Mouse (Mus musculus): Measurements from ENCODE around the gene Mettl23. TPM values are rescaled to one million over a fixed set of nuclear protein-coding genes. Genes with fewer than 3 reads are reported as not detected.

The Mettl23 gene
- polyA plus RNA-seq, 1 experiment from 2014 or later: 61.2 TPM

DNA sequence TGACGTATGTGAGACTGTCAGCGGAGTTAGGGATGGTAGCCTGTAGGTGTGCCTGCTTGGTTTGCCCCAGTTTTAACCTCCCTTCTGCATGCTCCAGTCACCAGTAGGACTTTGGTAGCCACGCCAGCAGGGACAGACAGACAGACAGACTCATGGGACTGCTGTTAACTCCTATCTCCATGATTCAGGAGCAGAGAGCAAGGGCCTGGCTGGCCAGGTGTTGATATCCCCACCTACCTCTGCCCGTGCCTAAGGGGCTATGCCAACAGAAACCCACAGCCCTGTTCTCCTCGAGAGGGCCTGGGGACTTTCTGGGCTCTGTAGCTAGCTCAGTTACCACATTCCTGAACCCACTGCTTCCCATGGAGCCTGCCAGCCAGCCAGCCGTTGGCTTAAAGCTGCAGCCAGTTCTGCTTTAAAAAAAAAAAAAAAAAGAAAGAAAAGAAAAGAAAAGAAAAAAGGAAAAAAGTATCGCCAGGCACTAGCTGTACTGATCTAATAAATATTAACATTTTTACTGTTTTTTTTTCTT, 28.1 kb upstream of the Mettl23 start:
- DNase-seq (ENCODE audit: low spot score) (no peak), ATAC-seq (ENCODE audit: insufficient read depth, low FRiP score, low TSS enrichment) (no peak)
- H3K4me2 ChIP-seq (ENCODE audit: low read depth): peak overlapping the region; percentile 12; the same call in 1 of the 2 replicates
- H3K9ac ChIP-seq (ENCODE audit: low read length): no peak overlapping the region; the same call in 1 of the 2 replicates
- peak overlapping the region; percentile 95 for H3K27ac ChIP-seq (ENCODE audit: low read depth, low read length)
- no peaks in the 10 kb centered on the region; the same call in 1 of the 2 replicates for H3K36me3 ChIP-seq (ENCODE audit: control insufficient read depth, insufficient read depth, low read length)
- peaks cover 56% of the 10 kb centered on the region for H3K4me1 ChIP-seq (ENCODE audit: control insufficient read depth, insufficient read depth, low read length)
- no peaks in the 10 kb centered on the region for H3K27me3 ChIP-seq (ENCODE audit: control insufficient read depth, insufficient read depth, low read length)
- H3K4me3 ChIP-seq (ENCODE audit: low read depth, low read length): no peak overlapping the region
- WGBS: 22% methylated on average over 7 of the region's 7 CpGs
- no peaks in the 10 kb centered on the region for H3K9me3 ChIP-seq (ENCODE audit: control insufficient read depth, low read length)

DNA sequence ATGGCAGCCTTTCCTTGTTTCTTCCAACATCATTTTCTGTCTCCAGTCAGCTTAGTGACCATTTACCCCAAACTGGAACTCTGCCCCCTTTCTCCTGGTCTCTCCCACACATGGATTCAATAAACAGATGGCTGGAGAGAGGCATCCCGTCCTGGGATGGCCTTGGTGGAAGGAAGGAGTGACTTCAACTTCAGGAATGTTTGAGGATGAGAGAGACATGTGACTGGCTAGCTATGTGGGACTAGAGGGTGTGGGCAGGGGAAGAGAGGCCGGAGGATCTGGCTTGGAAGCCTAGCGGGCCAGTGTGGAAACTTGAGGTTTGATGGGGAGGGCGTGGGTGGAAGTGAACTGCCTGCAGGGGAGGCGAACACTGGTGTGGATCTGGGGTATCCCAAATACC, 26.3 kb upstream of the Mettl23 start:
- DNase-seq (ENCODE audit: low spot score): no peak
- no peak for ATAC-seq (ENCODE audit: insufficient read depth, low FRiP score, low TSS enrichment)
- Histone ChIP-seq H3K4me3 (ENCODE audit: low read depth, low read length) (no peak overlapping the region), H3K9ac (ENCODE audit: low read length) (no peak overlapping the region), H3K27ac (ENCODE audit: low read depth, low read length) (no peak overlapping the region), H3K27me3 (ENCODE audit: control insufficient read depth, insufficient read depth, low read length) (no peaks in the 10 kb centered on the region), H3K4me2 (ENCODE audit: low read depth) (no peak overlapping the region), H3K36me3 (ENCODE audit: control insufficient read depth, insufficient read depth, low read length) (no peaks in the 10 kb centered on the region; the same call in 1 of the 2 replicates), H3K9me3 (ENCODE audit: control insufficient read depth, low read length) (no peaks in the 10 kb centered on the region), H3K4me1 (ENCODE audit: control insufficient read depth, insufficient read depth, low read length) (peaks cover 44% of the 10 kb centered on the region)
- WGBS: 84% methylated on average over 5 of the region's 5 CpGs

DNA sequence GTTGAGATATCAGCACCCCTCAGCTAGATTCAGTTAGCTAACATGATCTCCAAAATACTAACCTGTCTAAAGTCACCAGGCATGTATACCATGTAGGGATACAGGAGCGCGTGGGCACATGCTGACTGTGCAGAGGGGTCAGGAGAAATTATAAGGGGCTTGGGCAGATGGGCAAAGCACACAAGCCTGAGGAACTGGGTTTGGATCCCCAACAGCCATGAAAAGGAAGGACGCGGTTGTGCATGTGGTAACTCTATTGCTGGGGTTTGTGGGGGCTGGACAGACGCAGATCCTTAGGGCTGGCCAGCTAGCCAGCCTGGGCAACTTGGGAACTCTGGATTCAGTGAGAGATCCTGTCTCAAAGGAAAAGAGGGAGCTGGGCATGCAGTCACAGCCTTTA, 25.5 kb upstream of the Mettl23 start:
- peaks cover 42% of the 10 kb centered on the region for H3K4me1 ChIP-seq (ENCODE audit: control insufficient read depth, insufficient read depth, low read length)
- no peak overlapping the region for H3K4me2 ChIP-seq (ENCODE audit: low read depth)
- DNase-seq (ENCODE audit: low spot score) (no peak), ATAC-seq (ENCODE audit: insufficient read depth, low FRiP score, low TSS enrichment) (no peak)
- H3K27me3 ChIP-seq (ENCODE audit: control insufficient read depth, insufficient read depth, low read length): no peaks in the 10 kb centered on the region
- H3K9ac ChIP-seq (ENCODE audit: low read length): no peak overlapping the region
- no peak overlapping the region for H3K4me3 ChIP-seq (ENCODE audit: low read depth, low read length)
- H3K9me3 ChIP-seq (ENCODE audit: control insufficient read depth, low read length): no peaks in the 10 kb centered on the region
- WGBS: 100% methylated on average over 5 of the region's 5 CpGs
- no peak overlapping the region for H3K27ac ChIP-seq (ENCODE audit: low read depth, low read length)
- no peaks in the 10 kb centered on the region; the same call in 1 of the 2 replicates for H3K36me3 ChIP-seq (ENCODE audit: control insufficient read depth, insufficient read depth, low read length)

DNA sequence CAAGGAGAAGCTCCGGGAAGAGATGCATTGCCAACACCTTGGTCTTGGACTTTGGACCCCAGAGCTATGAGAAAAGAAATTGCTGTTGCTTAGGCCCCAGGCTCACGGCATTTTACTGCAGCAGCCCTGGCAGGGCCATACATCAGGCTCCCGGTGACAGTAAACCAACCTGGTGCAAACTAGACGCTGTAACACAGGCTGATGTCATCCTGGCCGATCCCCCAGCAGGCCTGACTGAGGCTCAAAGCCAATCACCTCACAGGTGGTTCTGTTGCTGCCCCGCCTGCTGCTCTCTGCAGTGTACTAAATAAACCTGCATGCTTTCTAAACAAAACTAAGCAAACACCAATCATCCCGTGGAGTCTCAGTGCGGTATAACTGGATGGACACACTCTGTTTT, 24.4 kb upstream of the Mettl23 start:
- no peak for DNase-seq (ENCODE audit: low spot score)
- Histone ChIP-seq H3K4me2 (ENCODE audit: low read depth) (no peak overlapping the region), H3K9me3 (ENCODE audit: control insufficient read depth, low read length) (no peaks in the 10 kb centered on the region), H3K4me3 (ENCODE audit: low read depth, low read length) (no peak overlapping the region), H3K9ac (ENCODE audit: low read length) (no peak overlapping the region), H3K4me1 (ENCODE audit: control insufficient read depth, insufficient read depth, low read length) (peaks cover 32% of the 10 kb centered on the region), H3K27me3 (ENCODE audit: control insufficient read depth, insufficient read depth, low read length) (no peaks in the 10 kb centered on the region), H3K36me3 (ENCODE audit: control insufficient read depth, insufficient read depth, low read length) (no peaks in the 10 kb centered on the region; the same call in 1 of the 2 replicates), H3K27ac (ENCODE audit: low read depth, low read length) (no peak overlapping the region)
- 50% methylated on average over 8 of the region's 8 CpGs for WGBS
- ATAC-seq (ENCODE audit: insufficient read depth, low FRiP score, low TSS enrichment): no peak

DNA sequence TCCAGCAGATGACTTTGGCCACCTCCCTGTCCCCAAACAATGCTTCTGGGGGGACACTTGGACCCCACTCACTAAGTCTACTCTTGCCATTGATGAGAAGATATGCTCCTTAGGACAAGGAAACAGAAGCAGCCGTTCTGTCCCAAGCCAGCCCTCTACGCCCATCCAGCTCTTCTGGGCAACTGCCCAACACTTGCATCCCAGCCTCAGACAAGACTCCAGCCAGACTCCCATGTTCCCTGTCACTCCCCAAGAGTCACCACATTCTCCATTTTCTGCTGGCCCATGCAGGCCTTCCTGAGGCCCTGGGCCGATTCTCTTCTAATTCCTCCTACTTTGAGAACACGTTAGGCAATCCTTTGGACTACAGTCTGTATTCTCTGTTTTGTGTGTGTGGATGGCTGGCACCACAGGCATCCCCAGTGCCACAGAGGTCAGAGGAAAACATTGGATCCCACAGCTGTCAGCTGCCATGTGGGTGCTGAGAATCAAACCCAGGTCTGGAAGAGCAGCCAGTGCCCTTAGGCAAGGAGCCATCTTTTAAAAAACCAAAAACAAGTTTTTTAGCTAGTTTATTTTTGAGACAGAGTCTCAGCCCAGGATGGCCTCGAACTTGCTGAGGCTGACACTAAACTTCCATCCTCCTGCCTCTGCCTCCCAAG, 23.0 kb upstream of the Mettl23 start:
- Histone ChIP-seq H3K4me3 (ENCODE audit: low read depth, low read length) (no peak overlapping the region), H3K9me3 (ENCODE audit: control insufficient read depth, low read length) (no peaks in the 10 kb centered on the region), H3K27me3 (ENCODE audit: control insufficient read depth, insufficient read depth, low read length) (no peaks in the 10 kb centered on the region), H3K36me3 (ENCODE audit: control insufficient read depth, insufficient read depth, low read length) (no peaks in the 10 kb centered on the region; the same call in 1 of the 2 replicates), H3K4me2 (ENCODE audit: low read depth) (no peak overlapping the region), H3K27ac (ENCODE audit: low read depth, low read length) (no peak overlapping the region), H3K9ac (ENCODE audit: low read length) (no peak overlapping the region), H3K4me1 (ENCODE audit: control insufficient read depth, insufficient read depth, low read length) (peaks cover 19% of the 10 kb centered on the region)
- ATAC-seq (ENCODE audit: insufficient read depth, low FRiP score, low TSS enrichment) (no peak), DNase-seq (ENCODE audit: low spot score) (no peak)
- 93% methylated on average over 5 of the region's 5 CpGs for WGBS

DNA sequence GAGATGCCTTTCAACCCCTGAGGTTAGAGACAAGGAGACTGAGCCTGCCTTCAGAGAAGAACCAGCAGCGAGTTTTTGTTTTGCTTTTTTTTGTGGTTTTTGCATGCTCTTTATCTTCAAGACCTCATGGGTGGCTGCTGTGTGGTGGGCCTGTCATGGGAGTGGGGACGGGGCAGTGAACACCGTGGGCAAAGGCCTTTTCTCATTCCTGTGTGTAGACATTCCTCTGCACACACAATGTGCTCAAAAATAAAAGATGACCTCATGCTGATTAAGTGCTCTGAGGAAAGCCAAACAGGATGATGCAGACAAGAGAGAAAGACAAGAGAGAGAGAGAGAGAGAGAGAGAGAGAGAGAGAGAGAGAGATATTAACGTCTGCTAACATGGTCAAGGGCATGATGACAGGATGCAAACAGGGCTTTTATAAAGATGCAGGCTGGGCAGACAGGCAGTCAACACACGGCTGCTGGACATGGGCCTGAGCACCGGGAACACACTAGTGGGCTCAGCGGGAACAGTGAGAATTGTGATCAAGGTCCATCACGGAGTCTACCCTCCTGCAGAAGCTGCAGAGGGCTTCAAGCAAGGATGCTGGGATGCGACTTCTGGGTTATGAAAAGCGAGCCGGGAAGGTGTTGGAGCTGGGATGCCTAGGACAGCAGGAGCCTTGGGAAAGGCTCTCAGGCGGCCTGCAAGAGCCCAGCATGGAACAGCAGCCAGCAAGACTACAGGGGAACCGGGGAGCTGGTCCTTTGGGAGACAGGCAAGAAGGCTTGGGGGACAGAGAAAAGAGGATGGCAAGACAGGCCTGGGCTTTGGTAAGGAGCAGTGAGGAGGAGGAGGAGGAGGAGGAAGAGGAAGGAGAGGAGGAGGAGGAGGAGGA, 21.8 kb upstream of the Mettl23 start:
- 65% methylated on average over 13 of the region's 13 CpGs for WGBS
- Histone ChIP-seq H3K9me3 (ENCODE audit: control insufficient read depth, low read length) (no peaks in the 10 kb centered on the region), H3K9ac (ENCODE audit: low read length) (peak overlapping the region; percentile 26), H3K4me2 (ENCODE audit: low read depth) (no peak overlapping the region), H3K36me3 (ENCODE audit: control insufficient read depth, insufficient read depth, low read length) (no peaks in the 10 kb centered on the region; the same call in 1 of the 2 replicates), H3K4me1 (ENCODE audit: control insufficient read depth, insufficient read depth, low read length) (peaks cover 24% of the 10 kb centered on the region), H3K4me3 (ENCODE audit: low read depth, low read length) (no peak overlapping the region), H3K27ac (ENCODE audit: low read depth, low read length) (no peak overlapping the region), H3K27me3 (ENCODE audit: control insufficient read depth, insufficient read depth, low read length) (no peaks in the 10 kb centered on the region)
- no peak for DNase-seq (ENCODE audit: low spot score)
- ATAC-seq (ENCODE audit: insufficient read depth, low FRiP score, low TSS enrichment): no peak

DNA sequence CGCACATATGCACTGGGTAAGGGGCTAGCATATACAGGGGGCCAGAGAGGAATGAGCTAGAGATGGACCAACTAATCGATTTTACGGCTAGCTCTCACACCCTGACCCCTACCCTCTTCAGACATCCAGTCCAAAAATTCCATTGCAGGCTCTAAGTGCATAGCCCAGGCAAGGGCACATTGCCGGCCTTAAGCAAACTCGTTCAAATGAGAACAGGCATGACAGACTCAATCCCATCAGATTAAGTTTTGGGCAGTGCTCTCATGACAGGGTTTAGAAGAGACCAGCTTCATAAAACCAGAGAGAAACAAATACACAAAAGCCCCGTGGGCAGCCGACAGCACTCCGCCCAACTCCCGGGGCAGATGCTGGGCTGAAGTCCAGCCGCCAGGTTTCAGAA, 20.9 kb upstream of the Mettl23 start:
- H3K27ac ChIP-seq (ENCODE audit: low read depth, low read length): no peak overlapping the region
- H3K4me3 ChIP-seq (ENCODE audit: low read depth, low read length): no peak overlapping the region
- WGBS: 78% methylated on average over 10 of the region's 10 CpGs
- no peaks in the 10 kb centered on the region; the same call in 1 of the 2 replicates for H3K36me3 ChIP-seq (ENCODE audit: control insufficient read depth, insufficient read depth, low read length)
- H3K9me3 ChIP-seq (ENCODE audit: control insufficient read depth, low read length): no peaks in the 10 kb centered on the region
- no peak overlapping the region for H3K4me2 ChIP-seq (ENCODE audit: low read depth)
- ATAC-seq (ENCODE audit: insufficient read depth, low FRiP score, low TSS enrichment) (no peak), DNase-seq (ENCODE audit: low spot score) (no peak)
- no peaks in the 10 kb centered on the region for H3K27me3 ChIP-seq (ENCODE audit: control insufficient read depth, insufficient read depth, low read length)
- H3K4me1 ChIP-seq (ENCODE audit: control insufficient read depth, insufficient read depth, low read length): peaks cover 32% of the 10 kb centered on the region
- H3K9ac ChIP-seq (ENCODE audit: low read length): no peak overlapping the region

DNA sequence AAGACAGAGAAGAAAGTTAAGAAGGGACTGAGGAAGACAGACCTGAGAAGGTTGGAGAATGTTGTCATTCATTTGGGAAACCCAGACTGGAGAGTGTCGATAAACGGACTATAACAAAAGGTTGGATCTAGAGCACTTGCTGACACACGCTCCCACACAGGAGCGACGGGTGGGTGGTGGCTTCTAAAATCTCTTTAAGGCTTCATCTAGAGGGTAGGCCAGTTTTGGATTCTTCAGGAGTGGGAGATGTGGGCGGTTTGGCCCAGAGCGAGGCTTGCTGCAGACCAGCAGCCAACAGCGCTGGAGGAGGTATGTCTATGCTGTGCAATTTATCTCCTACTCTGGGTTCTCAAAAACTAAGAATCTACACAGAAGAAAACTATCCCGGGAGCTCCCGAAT, 20.5 kb upstream of the Mettl23 start:
- H3K27ac ChIP-seq (ENCODE audit: low read depth, low read length): no peak overlapping the region
- H3K4me3 ChIP-seq (ENCODE audit: low read depth, low read length): no peak overlapping the region
- no peak overlapping the region for H3K4me2 ChIP-seq (ENCODE audit: low read depth)
- no peaks in the 10 kb centered on the region; the same call in 1 of the 2 replicates for H3K36me3 ChIP-seq (ENCODE audit: control insufficient read depth, insufficient read depth, low read length)
- peaks cover 35% of the 10 kb centered on the region for H3K4me1 ChIP-seq (ENCODE audit: control insufficient read depth, insufficient read depth, low read length)
- no peak overlapping the region for H3K9ac ChIP-seq (ENCODE audit: low read length)
- DNase-seq (ENCODE audit: low spot score) (no peak), ATAC-seq (ENCODE audit: insufficient read depth, low FRiP score, low TSS enrichment) (no peak)
- H3K9me3 ChIP-seq (ENCODE audit: control insufficient read depth, low read length): no peaks in the 10 kb centered on the region
- WGBS: 95% methylated on average over 10 of the region's 10 CpGs
- no peaks in the 10 kb centered on the region for H3K27me3 ChIP-seq (ENCODE audit: control insufficient read depth, insufficient read depth, low read length)
